8 mouse cellular contexts compared by ENCODE assay signal in genomic region chr5:53672352-53672751, GRCm38 (mm10). TPM values are rescaled to one million over a fixed set of nuclear protein-coding genes. Genes with fewer than 3 reads are reported as not detected.
DNase-seq lines count a peak whose midpoint lies in the region; ATAC-seq and TF ChIP-seq lines count a peak whose summit lies in the region.

No protein-coding gene starts in this region.

- no peaks in the 10 kb centered on the region for H3K27me3 ChIP-seq in MEL (ENCODE audit: control insufficient read depth in 1 of 2, insufficient read depth in 2 of 2, low read length in 2 of 2)
- no peaks in the 10 kb centered on the region for H3K27me3 ChIP-seq in forebrain, embryonic 16.5 days (replicated peaks; ENCODE audit: control insufficient read depth, insufficient read depth, low read length)
- H3K27me3 ChIP-seq in hindbrain, embryonic 10.5 days (ENCODE audit: insufficient read depth, poor library complexity, severe bottlenecking), result no peaks in the 10 kb centered on the region
- H3K27me3 ChIP-seq in lung, postnatal 0 days (replicated peaks; ENCODE audit: insufficient read depth, low read length), result no peaks in the 10 kb centered on the region

- ATAC-seq in cerebellum, adult (ENCODE audit: insufficient number of reproducible peaks, low FRiP score, low TSS enrichment), result peak; percentile 70
- ATAC-seq in forebrain, embryonic 16.5 days, result peak; percentile 90
- ATAC-seq in lung, postnatal 0 days, result peak; percentile 60

- no peaks in the 10 kb centered on the region for H3K4me1 ChIP-seq in MEL (ENCODE audit: control insufficient read depth in 1 of 2, insufficient read depth in 2 of 2, low read length in 2 of 2)
- no peaks in the 10 kb centered on the region for H3K4me1 ChIP-seq in forebrain, embryonic 16.5 days (replicated peaks; ENCODE audit: control insufficient read depth, insufficient read depth, low read length)
- H3K4me1 ChIP-seq in hindbrain, embryonic 10.5 days (replicated peaks), result no peaks in the 10 kb centered on the region; the same call in 1 of the 2 replicates
- H3K4me1 ChIP-seq in lung, postnatal 0 days (ENCODE audit: insufficient read depth, low read depth, low read length), result no peaks in the 10 kb centered on the region

- peak; percentile 30 to 51 (median 50); a peak in 5 of 6 replicates for TF ChIP-seq CTCF in MEL (IDR thresholded peaks at IDR 0.05 in 2 of 3, conservative IDR thresholded peaks at IDR 0.05 in 1 of 3; ENCODE audit: control insufficient read depth in 1 of 3, insufficient read depth in 1 of 3, low read depth in 2 of 3, low read length in 3 of 3, poor library complexity in 1 of 3, severe bottlenecking in 1 of 3)
- peak; percentile 87 for TF ChIP-seq CTCF in layer of hippocampus, adult 2 months (conservative IDR thresholded peaks at IDR 0.05)
- peak; percentile 88 for TF ChIP-seq CTCF in lung, postnatal 0 days (IDR thresholded peaks at IDR 0.05)

- 26% methylated on average over 5 of the region's 5 CpGs for WGBS in forebrain, embryonic 16.5 days
- WGBS in hindbrain, embryonic 10.5 days, result 30% methylated on average over 5 of the region's 5 CpGs
- 20% methylated on average over 5 of the region's 5 CpGs for WGBS in lung, postnatal 0 days

- no peak overlapping the region for H3K9ac ChIP-seq in MEL (ENCODE audit: control insufficient read depth, low read depth, low read length, poor library complexity, severe bottlenecking)
- H3K9ac ChIP-seq in forebrain, embryonic 16.5 days (replicated peaks; ENCODE audit: low read depth, low read length), result no peak overlapping the region
- H3K9ac ChIP-seq in lung, postnatal 0 days (replicated peaks; ENCODE audit: low read depth), result no peak overlapping the region

- TF ChIP-seq POLR2A in MEL (IDR thresholded peaks at IDR 0.05; ENCODE audit: control insufficient read depth in 1 of 2, insufficient read depth in 1 of 2, low read depth in 1 of 2, low read length in 2 of 2, poor library complexity in 1 of 2), result no peak

- no peaks in the 10 kb centered on the region for H3K9me3 ChIP-seq in MEL (replicated peaks; ENCODE audit: insufficient read depth, low read length)
- no peaks in the 10 kb centered on the region for H3K9me3 ChIP-seq in forebrain, embryonic 16.5 days (ENCODE audit: control insufficient read depth, low read length)
- H3K9me3 ChIP-seq in hindbrain, embryonic 10.5 days, result no peaks in the 10 kb centered on the region
- no peaks in the 10 kb centered on the region for H3K9me3 ChIP-seq in lung, postnatal 0 days (ENCODE audit: low read length)

- no peaks in the 10 kb centered on the region for H3K79me2 ChIP-seq in MEL (ENCODE audit: control insufficient read depth, insufficient read depth, low read length, poor library complexity)

- DNase-seq in MEL (ENCODE audit: low read depth, low spot score), result peak; percentile 28
- peak; percentile 83 for DNase-seq in hindbrain, embryonic 10.5 days (ENCODE audit: low spot score)
- peak; percentile 62 to 78 for DNase-seq in layer of hippocampus, adult 2 months (ENCODE audit: low spot score in 2 of 2)
- DNase-seq in lung, postnatal 0 days (ENCODE audit: low spot score), result peak; percentile 83
- peak; percentile 94 for DNase-seq in retina, embryonic 14.5 days (ENCODE audit: low spot score)
- DNase-seq in urinary bladder, postnatal 10 days (ENCODE audit: low spot score), result peak; percentile 17

- no peaks in the 10 kb centered on the region for H3K36me3 ChIP-seq in MEL (ENCODE audit: control insufficient read depth in 1 of 2, insufficient read depth in 2 of 2, low read length in 2 of 2)
- H3K36me3 ChIP-seq in forebrain, embryonic 16.5 days (ENCODE audit: control insufficient read depth, insufficient read depth), result no peaks in the 10 kb centered on the region
- no peaks in the 10 kb centered on the region for H3K36me3 ChIP-seq in hindbrain, embryonic 10.5 days
- H3K36me3 ChIP-seq in lung, postnatal 0 days (ENCODE audit: insufficient read depth, low read length), result no peaks in the 10 kb centered on the region

- H3K4me2 ChIP-seq in forebrain, embryonic 16.5 days (ENCODE audit: low read length), result no peak overlapping the region
- no peak overlapping the region for H3K4me2 ChIP-seq in lung, postnatal 0 days (replicated peaks; ENCODE audit: low read depth, low read length)

- H3K27ac ChIP-seq in MEL (ENCODE audit: control insufficient read depth, low read depth, low read length), result no peak overlapping the region
- no peak overlapping the region for H3K27ac ChIP-seq in forebrain, embryonic 16.5 days (ENCODE audit: low read length)
- H3K27ac ChIP-seq in hindbrain, embryonic 10.5 days, result no peak overlapping the region
- H3K27ac ChIP-seq in layer of hippocampus, adult 2 months, result no peak overlapping the region
- no peak overlapping the region for H3K27ac ChIP-seq in lung, postnatal 0 days (ENCODE audit: low read length)

- no peak overlapping the region for H3K4me3 ChIP-seq in MEL (ENCODE audit: control insufficient read depth in 1 of 2, insufficient read depth in 1 of 2, low read depth in 2 of 2, low read length in 2 of 2)
- H3K4me3 ChIP-seq in forebrain, embryonic 16.5 days (replicated peaks; ENCODE audit: low read length), result no peak overlapping the region
- no peak overlapping the region for H3K4me3 ChIP-seq in hindbrain, embryonic 10.5 days
- H3K4me3 ChIP-seq in layer of hippocampus, adult 2 months, result no peak overlapping the region
- H3K4me3 ChIP-seq in lung, postnatal 0 days (ENCODE audit: low read depth, low read length), result no peak overlapping the region

- peak; percentile 48 for TF ChIP-seq RAD21 in MEL (IDR thresholded peaks at IDR 0.05; ENCODE audit: low read depth, low read length)

- TF ChIP-seq EP300 in MEL (IDR thresholded peaks at IDR 0.05; ENCODE audit: low read depth in 1 of 2, low read length in 2 of 2), result no peak
- TF ChIP-seq EP300 in lung, postnatal 0 days (IDR thresholded peaks at IDR 0.05), result no peak

TF ChIP-seq in MEL, 35 proteins besides CTCF, POLR2A, EP300 and RAD21:
- TF ChIP-seq NRF1 (IDR thresholded peaks at IDR 0.05; ENCODE audit: insufficient read depth, low read depth, low read length, poor library complexity, severe bottlenecking) (no peak), ZNF384 (IDR thresholded peaks at IDR 0.05; ENCODE audit: low read depth, low read length) (no peak), SMC3 (IDR thresholded peaks at IDR 0.05; ENCODE audit: low read depth, low read length) (peak; percentile 55), UBTF (IDR thresholded peaks at IDR 0.05; ENCODE audit: borderline replicate concordance, insufficient read depth, low read depth, low read length) (no peak), MXI1 (IDR thresholded peaks at IDR 0.05; ENCODE audit: low read depth, low read length) (no peak), ZKSCAN1 (IDR thresholded peaks at IDR 0.05; ENCODE audit: low read depth, low read length) (no peak), E2F4 (IDR thresholded peaks at IDR 0.05; ENCODE audit: borderline replicate concordance, low read depth, low read length) (no peak), POLR2AphosphoS5 (IDR thresholded peaks at IDR 0.05; ENCODE audit: borderline replicate concordance, low read depth, low read length) (no peak), RCOR1 (IDR thresholded peaks at IDR 0.05; ENCODE audit: low read depth, low read length) (no peak), MAFK (IDR thresholded peaks at IDR 0.05; ENCODE audit: borderline replicate concordance, low read depth, low read length) (no peak), ZC3H11A (IDR thresholded peaks at IDR 0.05; ENCODE audit: low read depth, low read length) (peak; percentile 39; the same call in 1 of the 2 replicates)

RNA-seq across cellular contexts. Expression of gene Cckar, which starts 35.2 kb away (rescaled TPM):
- not detected in 2 replicates for total RNA-seq in MEL (2012; rRNA removed)
- not detected for polyA plus RNA-seq in MEL (2012; ENCODE audit: insufficient read depth in 1 of 2, insufficient read length in 2 of 2, low read depth in 1 of 2, low replicate concordance in 2 of 2, missing spikeins in 1 of 2)
- polyA plus RNA-seq in forebrain, embryonic 16.5 days (2015; fragmentation: Nextera tagmentation; extraction: Ambion mirVana), result 0.37 and 0.46 TPM in 2 replicates
- 0.84 and 1.2 TPM in 2 replicates for polyA plus RNA-seq in hindbrain, embryonic 10.5 days (2016; fragmentation: Nextera tagmentation; extraction: Ambion mirVana)
- total RNA-seq in layer of hippocampus, adult 2 months (2021), result not detected
- polyA plus RNA-seq in lung, postnatal 0 days (2015; fragmentation: Nextera tagmentation; extraction: Ambion mirVana), result 25.2 and 26.0 TPM in 2 replicates

Comparison
In these comparisons a context has a peak if more than half of its experiments do, and no peak if none do; other contexts are left out.
1. DNase-seq: peak in every context shown above with its lines; median percentile 94 in retina, embryonic 14.5 days; 83 in hindbrain, embryonic 10.5 days; 83 in lung, postnatal 0 days; 70 in layer of hippocampus, adult 2 months; 28 in MEL; 17 in urinary bladder, postnatal 10 days.
2. RNA of gene Cckar, which starts 35.2 kb away (polyA plus RNA-seq): 25.2 to 26.0 TPM in lung, postnatal 0 days; 0.84 to 1.2 TPM in hindbrain, embryonic 10.5 days, 0.37 to 0.46 TPM in forebrain, embryonic 16.5 days and not detected in MEL; every median in the first group is over 10 times any median in the second.
3. Peak in every context shown above with its lines, with median percentiles within 50 percentile points of each other: CTCF ChIP-seq and ATAC-seq.